Mouse (Mus musculus) forebrain, embryonic 12.5 days (tissue): ENCODE results near the gene Gm10663. TPM values are rescaled to one million over a fixed set of nuclear protein-coding genes. Genes with fewer than 3 reads are reported as not detected.

Experiments used
- ATAC-seq: fragments of 200-750 bp; cut with Nextera tagmentation; 2 replicates; pipeline ENCODE4 v1.8.0; 2017; ENCODE audit warnings: moderate TSS enrichment; ENCODE audit not compliant: low FRiP score
- H3K27ac ChIP-seq: fragments of 300-500 bp; sonication (generic); 2 replicates; pipeline ENCODE4 v1.5.1; 2016; ENCODE audit warnings: mild to moderate bottlenecking
- H3K27me3 ChIP-seq: fragments of 300-500 bp; sonication (generic); 2 replicates; pipeline ENCODE4 v1.6.1; 2016; ENCODE audit warnings: mild to moderate bottlenecking
- H3K36me3 ChIP-seq: fragments of 300-500 bp; sonication (generic); replicated peaks from 2 replicates; pipeline ENCODE4 v1.6.1; 2016; ENCODE audit warnings: mild to moderate bottlenecking
- H3K4me1 ChIP-seq: fragments of 300-500 bp; sonication (generic); 2 replicates; pipeline ENCODE4 v1.6.1; 2016
- H3K4me2 ChIP-seq: fragments of 300-500 bp; sonication (generic); 2 replicates; pipeline ENCODE4 v1.6.1; 2016; ENCODE audit warnings: mild to moderate bottlenecking, moderate library complexity
- H3K4me3 ChIP-seq: fragments of 300-500 bp; sonication (generic); replicated peaks from 2 replicates; pipeline ENCODE4 v1.5.1; 2016; ENCODE audit warnings: mild to moderate bottlenecking
- H3K9ac ChIP-seq: fragments of 300-500 bp; sonication (generic); 2 replicates; pipeline ENCODE4 v1.6.1; 2016; ENCODE audit warnings: mild to moderate bottlenecking
- H3K9me3 ChIP-seq: fragments of 300-500 bp; sonication (generic); 2 replicates; pipeline ENCODE4 v1.6.1; 2016
- WGBS: fragments of 180-500 bp; shearing (Covaris S2); methylation state at CpG from one replicate; pipeline ENCODE4 v1.1.7; 2016; 5-methylcytosine and 5-hydroxymethylcytosine counted together
- polyA plus RNA-seq: library from polyadenylated mRNA; unstranded; fragments of >200 nt; fragmentation: Nextera tagmentation; extraction: Ambion mirVana; gene quantifications from 2 replicates; pipeline ENCODE4 v1.2.1, GENCODE M21; 2016

Gene Gm10663
- not detected in 2 replicates for polyA plus RNA-seq

DNA sequence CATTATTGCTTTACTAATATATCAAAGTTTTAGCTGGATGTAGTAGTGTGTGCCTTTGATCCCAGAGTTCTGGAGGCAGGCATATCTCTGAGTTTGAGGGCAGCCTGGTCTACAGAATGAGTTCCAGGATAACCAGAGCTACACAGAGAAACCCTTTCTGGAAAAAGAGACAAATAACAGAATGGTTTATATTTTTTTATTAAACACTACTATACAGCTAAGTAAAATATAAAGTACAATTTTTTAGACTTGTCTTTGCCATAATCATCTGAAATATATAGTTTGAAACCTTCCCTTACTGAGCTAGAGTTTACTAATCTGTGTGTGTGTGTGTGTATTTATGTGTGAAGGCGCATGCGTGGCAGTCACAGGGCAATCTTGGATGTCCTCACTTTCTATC is at the start of gene Gm10663:
Gene Gm10663 (plus strand): TSS at position 301 of the 400 bp plus-strand sequence.
- Histone ChIP-seq H3K36me3 (no peaks in the 10 kb centered on the region), H3K9me3 (no peaks in the 10 kb centered on the region), H3K4me1 (no peaks in the 10 kb centered on the region), H3K27ac (no peak within 1 kb of the TSS), H3K4me2 (no peak within 1 kb of the TSS), H3K4me3 (no peak within 1 kb of the TSS), H3K9ac (no peak within 1 kb of the TSS), H3K27me3 (no peaks in the 10 kb centered on the region)
- ATAC-seq, result no peak
- WGBS, result 92% methylated on average over 2 of the region's 2 CpGs

DNA sequence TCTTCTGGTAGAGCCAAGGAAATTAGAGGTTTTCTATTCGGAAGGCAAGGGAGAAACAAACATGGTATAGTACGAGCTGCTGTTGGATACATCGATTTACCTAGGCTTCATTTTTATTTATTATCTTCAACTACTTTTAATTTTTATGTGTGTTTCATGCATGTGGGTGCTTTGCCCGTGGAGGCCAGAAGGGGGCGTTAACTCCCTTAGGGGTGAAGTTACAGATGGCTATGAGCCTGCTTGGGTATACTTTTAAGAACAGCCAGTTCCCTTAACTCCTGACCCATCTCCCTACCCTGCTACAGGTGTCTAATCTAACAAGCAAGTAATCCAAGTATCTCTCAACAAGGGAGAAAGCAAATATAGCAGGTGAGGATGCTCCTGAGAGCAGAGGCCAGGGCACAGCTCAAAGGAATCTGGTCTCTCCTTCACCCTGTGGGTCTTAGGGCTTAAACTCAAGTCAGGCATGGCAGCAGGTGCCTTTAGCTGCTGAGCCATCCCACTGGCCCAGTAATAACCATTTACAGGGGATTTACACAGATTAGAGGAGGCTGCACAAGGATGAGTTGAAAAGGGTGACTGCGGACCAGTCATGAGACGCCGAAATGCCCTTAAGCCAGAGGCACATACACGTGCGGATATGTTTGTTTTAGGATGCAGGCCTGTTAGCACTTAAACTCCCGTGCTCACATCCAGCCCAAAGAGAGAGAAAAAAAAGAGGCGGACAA is 45.7 kb upstream of the Gm10663 start:
- Histone ChIP-seq H3K4me1 (peaks cover 1% of the 10 kb centered on the region; the same call in 1 of the 2 replicates), H3K4me3 (no peak overlapping the region), H3K27ac (no peak overlapping the region), H3K9me3 (no peaks in the 10 kb centered on the region), H3K27me3 (no peaks in the 10 kb centered on the region), H3K9ac (no peak overlapping the region), H3K36me3 (no peaks in the 10 kb centered on the region), H3K4me2 (no peak overlapping the region)
- WGBS, result 77% methylated on average over 12 of the region's 12 CpGs
- ATAC-seq, result no peak

- H3K4me3 ChIP-seq, result no peak overlapping the region
- peaks cover 8% of the 10 kb centered on the region; the same call in 1 of the 2 replicates for H3K4me1 ChIP-seq
- ATAC-seq, result no peak
- WGBS, result 88% methylated on average over 4 of the region's 4 CpGs
- no peak overlapping the region for H3K27ac ChIP-seq
- no peaks in the 10 kb centered on the region for H3K9me3 ChIP-seq
- H3K27me3 ChIP-seq, result no peaks in the 10 kb centered on the region
- H3K9ac ChIP-seq, result no peak overlapping the region
- H3K36me3 ChIP-seq, result no peaks in the 10 kb centered on the region
- H3K4me2 ChIP-seq, result no peak overlapping the region
These were observed 45.1 kb upstream of the Gm10663 start for GRCm38 (mm10) chr8:65029776-65030175.

DNA sequence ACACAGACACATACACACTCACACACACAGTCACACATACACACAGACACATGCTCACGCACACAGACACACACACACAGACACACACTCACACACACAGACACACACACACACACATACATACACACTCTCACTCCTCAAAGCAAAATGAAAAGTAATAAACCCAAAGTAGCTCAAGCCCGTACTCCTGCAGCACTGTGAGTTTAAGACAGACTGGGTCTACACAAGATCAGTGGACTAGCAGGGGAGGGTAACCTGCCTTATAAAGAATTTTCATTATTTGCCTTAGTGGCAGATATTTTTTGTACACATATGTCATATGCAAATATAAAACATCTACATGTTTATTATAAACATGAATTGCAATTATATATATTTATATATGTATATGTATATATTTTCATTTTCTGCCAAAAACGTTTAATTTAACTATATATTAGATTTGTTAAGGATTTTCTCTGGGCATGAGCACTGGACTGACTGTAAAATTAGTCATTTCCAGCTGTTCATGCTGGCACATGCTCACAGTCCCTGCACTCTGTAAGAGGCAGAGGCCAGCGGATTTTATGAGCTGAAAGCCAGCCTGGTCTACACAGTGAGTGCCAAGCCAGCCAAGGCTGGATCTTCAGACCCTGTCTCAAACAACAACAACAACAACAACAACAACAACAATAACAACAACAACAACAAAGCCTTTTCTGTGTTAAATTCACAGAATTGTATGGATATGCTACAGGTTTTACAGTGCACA is 43.9 kb upstream of the Gm10663 start:
- Histone ChIP-seq H3K4me3 (no peak overlapping the region), H3K36me3 (no peaks in the 10 kb centered on the region), H3K4me1 (peaks cover 18% of the 10 kb centered on the region), H3K27me3 (no peaks in the 10 kb centered on the region), H3K27ac (no peak overlapping the region), H3K9ac (no peak overlapping the region), H3K9me3 (no peaks in the 10 kb centered on the region), H3K4me2 (no peak overlapping the region)
- WGBS, result 83% methylated on average over 4 of the region's 4 CpGs
- ATAC-seq, result no peak

GRCm38 (mm10) chr8:65032107-65032506 is 42.7 kb upstream of the Gm10663 start:
- Histone ChIP-seq H3K4me1 (peaks cover 21% of the 10 kb centered on the region), H3K36me3 (no peaks in the 10 kb centered on the region), H3K9ac (no peak overlapping the region), H3K4me3 (no peak overlapping the region), H3K27me3 (no peaks in the 10 kb centered on the region), H3K4me2 (no peak overlapping the region), H3K27ac (no peak overlapping the region), H3K9me3 (no peaks in the 10 kb centered on the region)
- ATAC-seq, result no peak
- 93% methylated on average over 1 of the region's 1 CpGs for WGBS

DNA sequence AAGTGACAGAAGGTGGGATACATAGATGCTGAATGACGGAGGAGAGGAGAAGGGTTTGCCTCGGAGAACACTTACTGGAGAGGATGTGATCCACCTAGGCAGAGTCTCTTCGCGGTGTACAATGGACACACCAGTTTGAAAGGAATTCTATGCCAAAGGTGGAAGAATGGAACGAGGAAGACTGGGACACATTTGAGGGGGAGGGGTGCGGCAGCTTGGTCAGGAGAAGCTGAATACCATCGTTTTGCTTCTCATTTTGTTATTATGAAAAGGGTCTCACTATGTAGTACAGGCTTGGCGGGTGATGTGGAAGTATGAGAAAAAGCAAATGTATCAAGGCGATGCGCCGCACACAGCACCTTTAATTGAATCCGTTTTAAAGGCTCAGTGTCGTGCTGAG is 41.8 kb upstream of the Gm10663 start:
- Histone ChIP-seq H3K4me3 (no peak overlapping the region), H3K27me3 (no peaks in the 10 kb centered on the region), H3K27ac (no peak overlapping the region), H3K36me3 (no peaks in the 10 kb centered on the region), H3K9me3 (no peaks in the 10 kb centered on the region), H3K4me2 (no peak overlapping the region), H3K9ac (no peak overlapping the region), H3K4me1 (peaks cover 24% of the 10 kb centered on the region)
- no peak for ATAC-seq
- WGBS, result 81% methylated on average over 13 of the region's 13 CpGs

DNA sequence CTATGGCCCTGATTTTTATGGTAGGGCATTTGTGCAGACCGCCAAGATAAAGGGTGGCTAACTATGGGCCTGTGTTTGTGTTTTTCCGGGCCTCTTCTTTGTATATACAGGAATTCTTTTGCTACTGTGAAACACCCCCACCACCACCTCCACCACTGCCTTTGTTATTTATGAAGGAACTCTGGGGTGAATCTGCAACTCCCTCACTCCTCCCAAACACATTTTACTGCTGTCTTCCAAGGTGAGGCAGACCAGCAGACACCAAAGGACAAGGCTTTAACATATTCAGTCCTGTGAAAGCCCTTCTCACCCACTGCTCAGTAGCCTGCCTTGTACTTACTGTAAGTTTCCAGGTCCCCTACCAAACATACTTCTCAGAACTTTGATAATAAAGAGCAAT is 40.7 kb upstream of the Gm10663 start:
- no peak for ATAC-seq
- WGBS, result 35% methylated on average over 2 of the region's 2 CpGs
- Histone ChIP-seq H3K36me3 (no peaks in the 10 kb centered on the region), H3K27me3 (no peaks in the 10 kb centered on the region), H3K27ac (peak overlapping the region; percentile 2; the same call in 1 of the 2 replicates), H3K4me2 (peak overlapping the region; percentile 10; the same call in 1 of the 2 replicates), H3K4me1 (peaks cover 24% of the 10 kb centered on the region), H3K9ac (no peak overlapping the region), H3K4me3 (no peak overlapping the region), H3K9me3 (no peaks in the 10 kb centered on the region)

DNA sequence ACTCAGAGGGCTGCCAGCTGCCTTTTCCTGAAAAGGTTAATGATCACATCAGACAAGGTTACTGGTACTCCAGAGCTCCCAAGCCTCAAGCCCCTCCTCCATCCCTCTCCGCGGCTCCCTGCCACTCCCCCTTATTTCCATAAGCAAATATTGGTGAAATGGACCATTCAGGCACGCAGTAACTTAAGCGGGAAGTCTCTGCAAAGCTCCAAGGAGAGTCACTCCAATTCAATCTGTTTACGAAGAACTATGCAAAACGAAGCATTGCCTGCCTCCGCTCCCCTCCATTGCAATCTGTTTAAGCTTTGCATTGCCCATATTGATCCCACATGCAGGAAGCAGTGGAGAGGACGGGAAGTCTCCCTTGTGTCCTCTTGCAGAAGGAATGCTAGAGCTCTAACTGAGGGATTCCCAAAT is 37.7 kb upstream of the Gm10663 start, which contains the start of gene Apela:
Gene Apela (minus strand): TSS at position 220 of the 417 bp plus-strand sequence.
- Histone ChIP-seq H3K9ac (peak within 1 kb of the TSS; percentile 33; the same call in 1 of the 2 replicates), H3K4me2 (peak within 1 kb of the TSS; percentile 58)
- ATAC-seq, result peak; percentile 75

DNA sequence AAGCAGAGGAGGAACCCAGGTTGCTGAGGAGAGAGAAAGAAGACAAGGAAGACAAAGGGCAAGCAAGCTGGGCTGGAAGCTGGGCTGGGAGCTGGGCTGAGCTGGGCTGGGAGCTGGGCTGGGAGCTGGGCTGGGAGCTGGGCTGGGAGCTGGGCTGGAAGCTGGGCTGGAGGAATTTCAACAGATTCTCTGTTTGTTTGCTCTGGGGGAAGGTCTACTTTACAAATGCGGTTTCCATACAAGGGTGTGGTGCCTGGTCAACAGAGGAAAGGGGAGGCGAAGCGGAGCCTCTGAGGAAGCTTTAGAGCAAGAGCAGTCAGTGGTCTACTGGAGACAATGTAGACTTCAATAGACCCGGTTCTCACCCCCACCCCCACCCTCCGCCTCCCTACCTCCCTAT is 28.3 kb upstream of the Gm10663 start:
- 37% methylated on average over 5 of the region's 5 CpGs for WGBS

More for the DNA sequence above, 37.7 kb upstream of the Gm10663 start, which contains the start of gene Apela:
- Histone ChIP-seq H3K9me3 (no peaks in the 10 kb centered on the region), H3K27ac (no peak within 1 kb of the TSS), H3K36me3 (no peaks in the 10 kb centered on the region), H3K4me1 (peaks cover 24% of the 10 kb centered on the region), H3K27me3 (no peaks in the 10 kb centered on the region), H3K4me3 (peak within 1 kb of the TSS; percentile 33)
- WGBS, result 2% methylated on average over 8 of the region's 8 CpGs

DNA sequence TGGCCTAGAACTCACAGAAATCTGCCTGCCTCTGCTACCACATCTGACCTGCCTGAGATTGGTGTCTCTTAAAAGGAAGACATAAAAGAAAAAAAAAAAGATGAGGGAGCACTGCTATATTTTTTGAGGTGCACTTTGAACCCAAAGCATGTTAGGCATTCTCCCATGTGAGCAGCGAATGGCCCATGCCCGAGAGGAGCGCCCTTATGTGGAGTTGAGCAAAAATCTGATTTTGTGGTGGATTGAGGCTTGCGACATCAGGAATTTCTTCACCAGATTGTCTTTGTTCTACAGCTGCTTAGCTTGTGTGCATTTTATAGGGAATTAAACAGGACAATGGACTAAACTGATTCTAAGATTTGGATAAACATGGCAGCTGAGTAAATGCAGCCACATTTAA is 27.6 kb upstream of the Gm10663 start:
- no peaks in the 10 kb centered on the region for H3K27me3 ChIP-seq
- no peaks in the 10 kb centered on the region for H3K9me3 ChIP-seq
- no peak overlapping the region for H3K27ac ChIP-seq
- H3K9ac ChIP-seq, result no peak overlapping the region
- H3K4me3 ChIP-seq, result no peak overlapping the region
- 95% methylated on average over 4 of the region's 4 CpGs for WGBS
- no peak for ATAC-seq
- no peaks in the 10 kb centered on the region for H3K36me3 ChIP-seq
- peaks cover 5% of the 10 kb centered on the region; the same call in 1 of the 2 replicates for H3K4me1 ChIP-seq
- no peak overlapping the region for H3K4me2 ChIP-seq

More for the DNA sequence above, 28.3 kb upstream of the Gm10663 start:
- Histone ChIP-seq H3K4me3 (no peak overlapping the region), H3K9ac (no peak overlapping the region), H3K27me3 (no peaks in the 10 kb centered on the region), H3K4me2 (no peak overlapping the region), H3K27ac (no peak overlapping the region), H3K9me3 (no peaks in the 10 kb centered on the region), H3K36me3 (no peaks in the 10 kb centered on the region), H3K4me1 (peaks cover 5% of the 10 kb centered on the region; the same call in 1 of the 2 replicates)
- ATAC-seq, result no peak

DNA sequence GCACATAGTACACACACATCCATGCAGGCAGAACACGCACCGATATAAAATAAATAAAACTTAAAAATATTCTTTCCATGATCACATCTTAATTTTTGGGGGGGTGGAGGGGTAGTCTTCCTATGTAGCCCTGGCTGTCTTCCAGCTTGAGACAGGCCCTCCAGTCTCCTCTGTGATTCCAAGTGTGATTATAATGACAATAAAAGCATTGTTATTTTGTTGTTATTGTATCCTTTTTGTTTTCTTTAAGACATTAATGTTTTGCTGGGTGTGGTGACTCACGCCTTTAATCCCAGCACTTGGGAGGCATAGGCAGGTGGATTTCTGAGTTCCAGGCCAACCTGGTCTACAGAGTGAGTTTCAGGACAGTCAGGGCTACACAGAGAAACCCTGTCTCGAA is 27.0 kb upstream of the Gm10663 start:
- H3K4me1 ChIP-seq, result peaks cover 5% of the 10 kb centered on the region; the same call in 1 of the 2 replicates
- ATAC-seq, result no peak
- H3K27ac ChIP-seq, result no peak overlapping the region
- H3K4me2 ChIP-seq, result no peak overlapping the region
- no peaks in the 10 kb centered on the region for H3K27me3 ChIP-seq
- 80% methylated on average over 4 of the region's 4 CpGs for WGBS
- no peaks in the 10 kb centered on the region for H3K9me3 ChIP-seq
- H3K4me3 ChIP-seq, result no peak overlapping the region
- no peaks in the 10 kb centered on the region for H3K36me3 ChIP-seq
- no peak overlapping the region for H3K9ac ChIP-seq

DNA sequence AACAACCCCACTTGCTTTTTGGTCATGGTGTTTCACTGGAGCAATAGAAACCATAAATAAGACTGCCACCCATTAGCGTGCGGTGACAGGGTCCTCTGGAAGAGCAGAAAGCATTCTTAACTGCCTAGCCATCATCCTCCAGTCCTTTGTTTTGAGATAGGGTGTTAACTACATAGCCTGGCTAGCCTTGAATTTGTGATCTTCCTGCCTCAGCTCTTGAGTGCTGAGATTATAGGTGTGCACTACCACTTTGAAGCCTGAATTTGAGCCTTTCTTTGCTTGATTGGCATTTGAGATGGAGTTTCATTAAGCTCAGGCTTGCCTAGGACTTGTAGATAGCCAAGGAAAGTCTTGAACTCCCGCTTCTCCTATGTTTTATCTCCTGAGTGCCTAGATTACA is 21.3 kb upstream of the Gm10663 start:
- H3K9me3 ChIP-seq, result no peaks in the 10 kb centered on the region
- no peak overlapping the region for H3K4me3 ChIP-seq
- WGBS, result 90% methylated on average over 3 of the region's 3 CpGs
- no peak for ATAC-seq
- no peaks in the 10 kb centered on the region for H3K27me3 ChIP-seq
- no peak overlapping the region for H3K27ac ChIP-seq
- H3K36me3 ChIP-seq, result no peaks in the 10 kb centered on the region
- H3K4me1 ChIP-seq, result no peaks in the 10 kb centered on the region
- no peak overlapping the region for H3K4me2 ChIP-seq
- H3K9ac ChIP-seq, result no peak overlapping the region
